Mouse (Mus musculus) limb, embryonic 14.5 days (tissue): ENCODE data around the gene 1700113H08Rik. TPM values are rescaled to one million over a fixed set of nuclear protein-coding genes. Genes with fewer than 3 reads are reported as not detected.

Source experiments
- ATAC-seq: fragments of 200-750 bp; cut with Nextera tagmentation; 2 replicates; pipeline ENCODE4 v1.8.0; 2017; ENCODE audit warnings: low read depth, moderate number of reproducible peaks, moderate TSS enrichment; ENCODE audit not compliant: low FRiP score
- DNase-seq: peaks from one replicate; pipeline ENCODE4 v3.0.0-alpha.2; 2015; ENCODE audit warnings: low spot score
- H3K27ac ChIP-seq: fragments of 300-500 bp; sonication (generic); replicated peaks from 2 replicates; pipeline ENCODE4 v1.5.1; 2014; ENCODE audit warnings: low read depth, mild to moderate bottlenecking, low read length, moderate library complexity, mixed read lengths
- H3K27me3 ChIP-seq: fragments of 300-500 bp; sonication (generic); 2 replicates; pipeline ENCODE4 v1.6.1; 2014; ENCODE audit warnings: low read length, mixed read lengths; ENCODE audit not compliant: control insufficient read depth, insufficient read depth
- H3K36me3 ChIP-seq: fragments of 300-500 bp; sonication (generic); 2 replicates; pipeline ENCODE4 v1.6.1; 2014; ENCODE audit warnings: mild to moderate bottlenecking, low read length, moderate library complexity, mixed read lengths; ENCODE audit not compliant: control insufficient read depth, insufficient read depth
- H3K4me1 ChIP-seq: fragments of 300-500 bp; sonication (generic); 2 replicates; pipeline ENCODE4 v1.6.1; 2014; ENCODE audit warnings: antibody characterized with exemption, low read length, mixed read lengths; ENCODE audit not compliant: control insufficient read depth, insufficient read depth
- H3K4me2 ChIP-seq: fragments of 300-500 bp; sonication (generic); replicated peaks from 2 replicates; pipeline ENCODE4 v1.6.1; 2014; ENCODE audit warnings: low read depth, mild to moderate bottlenecking, low read length, moderate library complexity; ENCODE audit not compliant: severe bottlenecking
- H3K4me3 ChIP-seq: fragments of 300-500 bp; sonication (generic); replicated peaks from 2 replicates; pipeline ENCODE4 v1.5.1; 2014; ENCODE audit warnings: low read length
- H3K9ac ChIP-seq: fragments of 300-500 bp; sonication (generic); 2 replicates; pipeline ENCODE4 v1.6.1; 2014; ENCODE audit warnings: mild to moderate bottlenecking, low read depth, low read length, moderate library complexity; ENCODE audit not compliant: severe bottlenecking
- H3K9me3 ChIP-seq: fragments of 300-500 bp; sonication (generic); 2 replicates; pipeline ENCODE4 v1.6.1; 2016; ENCODE audit warnings: low read length; ENCODE audit not compliant: control insufficient read depth
- POLR2A ChIP-seq: fragments of 200-500 bp; IDR thresholded peaks from 2 replicates; pipeline ENCODE4 v1.8.0; 2012; ENCODE audit warnings: inconsistent platforms, mild to moderate bottlenecking, moderate library complexity, borderline replicate concordance; ENCODE audit not compliant: insufficient read depth, insufficient read length; ENCODE audit errors: extremely low read depth
- WGBS: fragments of 180-500 bp; shearing (Covaris S2); extraction: QIAGEN DNeasy Blood & Tissue Kit; methylation state at CpG from one replicate; pipeline ENCODE4 v1.1.7; 2014; 5-methylcytosine and 5-hydroxymethylcytosine counted together
- polyA plus RNA-seq, 2 experiments: library from polyadenylated mRNA; depleted of rRNA in 1 of 2; stranded (reverse) in 1 of 2; unstranded in 1 of 2; fragments of >200 nt; fragmentation: Nextera tagmentation in 1 of 2; extraction: Ambion mirVana in 1 of 2; gene quantifications; 2 replicates each; pipeline versions ENCODE4 v1.2.1 to v1.2.3; 2012 to 2014

The 1700113H08Rik gene
- polyA plus RNA-seq, 2 experiments: not detected

GRCm38 (mm10) chr10:87107565-87108297 lies 49.9 kb downstream of the 1700113H08Rik start:
- no peak for TF ChIP-seq POLR2A

DNA sequence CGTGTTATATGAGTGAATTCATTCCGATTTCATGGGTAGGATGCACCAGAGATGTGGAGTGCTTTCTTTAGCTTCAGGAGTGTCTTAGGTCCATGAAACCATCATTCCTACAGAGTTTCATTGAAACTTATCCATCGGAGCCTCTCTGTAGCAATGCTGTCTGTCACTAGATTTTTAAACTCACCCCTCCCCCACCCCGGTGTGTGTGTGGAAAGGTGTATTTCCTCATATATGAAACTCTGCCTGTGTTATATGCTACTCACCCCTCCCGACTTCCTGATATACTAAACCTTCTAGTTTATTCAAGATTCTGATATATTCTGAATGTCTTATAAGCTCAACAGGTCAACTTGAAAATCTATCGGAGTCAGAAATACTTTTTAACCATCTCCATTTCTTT lies 50.5 kb downstream of the 1700113H08Rik start:
- TF ChIP-seq POLR2A: no peak
- Histone ChIP-seq H3K4me3 (no peak overlapping the region), H3K36me3 (no peaks in the 10 kb centered on the region), H3K4me2 (no peak overlapping the region), H3K27ac (no peak overlapping the region), H3K27me3 (no peaks in the 10 kb centered on the region), H3K9ac (no peak overlapping the region), H3K4me1 (peaks cover 2% of the 10 kb centered on the region; the same call in 1 of the 2 replicates), H3K9me3 (no peaks in the 10 kb centered on the region)
- 90% methylated on average over 6 of the region's 6 CpGs for WGBS
- DNase-seq (no peak), ATAC-seq (no peak)

More at GRCm38 (mm10) chr10:87107565-87108297, 49.9 kb downstream of the 1700113H08Rik start:
- 72% methylated on average over 9 of the region's 9 CpGs for WGBS
- H3K9ac ChIP-seq: no peak overlapping the region
- no peak overlapping the region for H3K27ac ChIP-seq
- H3K36me3 ChIP-seq: no peaks in the 10 kb centered on the region
- no peak overlapping the region for H3K4me3 ChIP-seq
- DNase-seq (no peak), ATAC-seq (no peak)
- H3K4me1 ChIP-seq: peaks cover 2% of the 10 kb centered on the region; the same call in 1 of the 2 replicates
- no peak overlapping the region for H3K4me2 ChIP-seq
- no peaks in the 10 kb centered on the region for H3K27me3 ChIP-seq
- no peaks in the 10 kb centered on the region for H3K9me3 ChIP-seq

DNA sequence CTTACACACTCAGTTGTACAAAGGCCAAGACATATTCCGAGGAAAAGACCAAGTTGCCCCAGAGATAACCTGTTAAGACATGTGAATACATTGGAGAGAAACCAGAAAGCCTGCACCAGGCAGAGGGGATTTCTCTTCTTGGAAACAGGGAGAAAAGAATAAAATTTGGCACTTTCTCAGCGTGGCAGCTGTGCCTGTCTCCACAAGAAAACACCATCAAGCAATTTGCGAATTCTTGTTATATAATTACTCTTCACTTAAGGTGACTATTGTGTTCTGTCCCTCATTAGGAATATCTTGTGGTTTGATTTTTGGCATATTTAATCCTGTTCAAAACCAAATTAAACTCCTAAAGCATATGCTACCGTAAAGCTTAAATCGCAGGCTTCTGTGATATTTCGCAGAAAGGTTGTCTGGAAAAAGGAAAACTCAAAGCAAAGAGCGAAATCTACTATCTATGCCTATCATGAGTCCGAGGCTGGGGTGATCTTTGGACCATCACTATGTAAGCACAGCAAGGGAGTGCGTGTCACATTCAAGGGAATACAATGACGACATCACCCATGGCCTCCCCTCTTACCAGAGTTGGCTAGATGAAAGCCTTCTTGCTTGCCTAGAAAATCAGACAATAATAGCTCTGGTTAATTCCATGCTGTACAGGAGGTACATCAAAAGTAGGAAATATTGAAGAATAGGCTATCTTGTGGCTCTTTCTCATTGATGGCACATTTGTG lies 51.4 kb downstream of the 1700113H08Rik start:
- Histone ChIP-seq H3K4me2 (no peak overlapping the region), H3K36me3 (no peaks in the 10 kb centered on the region), H3K27ac (no peak overlapping the region), H3K9me3 (no peaks in the 10 kb centered on the region), H3K27me3 (no peaks in the 10 kb centered on the region), H3K4me3 (no peak overlapping the region), H3K4me1 (no peaks in the 10 kb centered on the region), H3K9ac (no peak overlapping the region)
- no peak for DNase-seq
- no peak for TF ChIP-seq POLR2A
- 83% methylated on average over 10 of the region's 10 CpGs for WGBS
- ATAC-seq: no peak

GRCm38 (mm10) chr10:87110909-87111308 lies 53.1 kb downstream of the 1700113H08Rik start:
- Histone ChIP-seq H3K9ac (no peak overlapping the region), H3K4me2 (no peak overlapping the region), H3K9me3 (no peaks in the 10 kb centered on the region), H3K27ac (no peak overlapping the region), H3K4me3 (no peak overlapping the region), H3K36me3 (no peaks in the 10 kb centered on the region), H3K27me3 (no peaks in the 10 kb centered on the region), H3K4me1 (no peaks in the 10 kb centered on the region)
- no peak for DNase-seq
- WGBS: 41% methylated on average over 3 of the region's 3 CpGs
- TF ChIP-seq POLR2A: no peak
- no peak for ATAC-seq

DNA sequence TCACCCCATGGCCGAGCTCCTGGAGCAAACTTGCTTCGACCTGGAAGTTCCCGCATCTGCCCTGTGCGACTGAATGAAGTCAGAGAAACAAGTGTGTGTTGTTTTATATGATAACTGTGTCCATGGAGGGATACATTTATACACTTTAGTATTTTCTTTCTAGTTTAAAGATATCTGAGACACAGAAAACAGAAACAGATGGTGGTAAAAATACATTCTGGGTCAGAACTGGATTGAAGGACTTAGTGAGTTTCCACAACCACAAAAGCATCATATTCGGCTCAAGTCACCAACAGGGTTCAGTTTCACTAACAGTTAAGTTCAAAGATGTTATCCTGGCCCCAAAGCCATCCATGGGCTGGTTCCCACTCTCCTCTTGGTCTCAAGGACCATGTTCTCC lies 67.2 kb downstream of the 1700113H08Rik start:
- Histone ChIP-seq H3K27ac (no peak overlapping the region), H3K4me2 (no peak overlapping the region), H3K27me3 (no peaks in the 10 kb centered on the region), H3K4me1 (no peaks in the 10 kb centered on the region), H3K36me3 (no peaks in the 10 kb centered on the region), H3K4me3 (no peak overlapping the region), H3K9me3 (no peaks in the 10 kb centered on the region), H3K9ac (no peak overlapping the region)
- WGBS: 76% methylated on average over 5 of the region's 5 CpGs
- DNase-seq: no peak
- ATAC-seq: no peak
- TF ChIP-seq POLR2A: no peak
